Mouse (Mus musculus) heart, adult 2 months (tissue): Measurements from ENCODE around the gene Rhbdf2.

ENCODE experiments used
- CTCF ChIP-seq: fragments of 200-600 bp; IDR thresholded peaks from 2 replicates; pipeline ENCODE4 v1.8.1; 2022; ENCODE audit warnings: antibody characterized with exemption, mild to moderate bottlenecking, moderate library complexity
- POLR2A ChIP-seq: fragments of 200-500 bp; IDR thresholded peaks from 2 replicates; pipeline ENCODE4 v1.6.1; 2011; ENCODE audit warnings: mild to moderate bottlenecking, low read depth, low read length, control low read depth; ENCODE audit not compliant: insufficient read depth

- no peak for TF ChIP-seq POLR2A
- TF ChIP-seq CTCF, result no peak
Measured at GRCm38 (mm10) chr11:116659027-116659621, 32.3 kb upstream of the Rhbdf2 start.
